Mouse (Mus musculus) lung, postnatal 0 days (tissue): ENCODE results near the gene Rgs9bp. TPM values are rescaled to one million over a fixed set of nuclear protein-coding genes. Genes with fewer than 3 reads are reported as not detected.

ENCODE experiments used
- ATAC-seq: fragments of 200-750 bp; cut with Nextera tagmentation; 2 replicates; pipeline ENCODE4 v1.8.0; 2017; ENCODE audit warnings: moderate library complexity
- DNase-seq: peaks from one replicate; pipeline ENCODE4 v3.0.0-alpha.2; 2016; ENCODE audit warnings: low spot score
- H3K27ac ChIP-seq: fragments of 300-500 bp; sonication (generic); 2 replicates; pipeline ENCODE4 v1.5.1; 2014; ENCODE audit warnings: antibody characterized with exemption, mild to moderate bottlenecking, low read length, mixed read lengths
- H3K27me3 ChIP-seq: fragments of 300-500 bp; sonication (generic); replicated peaks from 2 replicates; pipeline ENCODE4 v1.6.1; 2014; ENCODE audit warnings: low read length, mixed read lengths; ENCODE audit not compliant: insufficient read depth
- H3K36me3 ChIP-seq: fragments of 300-500 bp; sonication (generic); 2 replicates; pipeline ENCODE4 v1.6.1; 2014; ENCODE audit warnings: low read length, mixed read lengths; ENCODE audit not compliant: insufficient read depth
- H3K4me1 ChIP-seq: fragments of 300-500 bp; sonication (generic); 2 replicates; pipeline ENCODE4 v1.6.1; 2014; ENCODE audit warnings: antibody characterized with exemption, low read depth, low read length, mixed read lengths; ENCODE audit not compliant: insufficient read depth
- H3K4me2 ChIP-seq: fragments of 300-500 bp; sonication (generic); replicated peaks from 2 replicates; pipeline ENCODE4 v1.6.1; 2014; ENCODE audit warnings: low read depth, mild to moderate bottlenecking, low read length, moderate library complexity, mixed read lengths
- H3K4me3 ChIP-seq: fragments of 300-500 bp; sonication (generic); 2 replicates; pipeline ENCODE4 v1.5.1; 2014; ENCODE audit warnings: low read depth, low read length
- H3K9ac ChIP-seq: fragments of 300-500 bp; sonication (generic); replicated peaks from 2 replicates; pipeline ENCODE4 v1.6.1; 2014; ENCODE audit warnings: low read depth, mild to moderate bottlenecking
- H3K9me3 ChIP-seq: fragments of 300-500 bp; sonication (generic); 2 replicates; pipeline ENCODE4 v1.6.1; 2016; ENCODE audit warnings: low read length, mixed read lengths
- CTCF ChIP-seq: IDR thresholded peaks from 2 replicates; pipeline ENCODE4 v1.5.1; 2016; ENCODE audit warnings: antibody characterized with exemption, mild to moderate bottlenecking
- EP300 ChIP-seq: IDR thresholded peaks from 2 replicates; pipeline ENCODE4 v1.6.1; 2016; ENCODE audit warnings: antibody characterized with exemption, mild to moderate bottlenecking, control low read depth
- WGBS: fragments of 180-500 bp; shearing (Covaris S2); extraction: QIAGEN DNeasy Blood & Tissue Kit; methylation state at CpG from one replicate; pipeline ENCODE4 v1.1.7; 2014; 5-methylcytosine and 5-hydroxymethylcytosine counted together
- polyA plus RNA-seq: library from polyadenylated mRNA; unstranded; fragments of >200 nt; fragmentation: Nextera tagmentation; extraction: Ambion mirVana; gene quantifications from 2 replicates; pipeline ENCODE4 v1.2.1, GENCODE M21; 2015

Rgs9bp gene
- polyA plus RNA-seq, 1 experiment from 2014 or later: 0.02 TPM

DNA sequence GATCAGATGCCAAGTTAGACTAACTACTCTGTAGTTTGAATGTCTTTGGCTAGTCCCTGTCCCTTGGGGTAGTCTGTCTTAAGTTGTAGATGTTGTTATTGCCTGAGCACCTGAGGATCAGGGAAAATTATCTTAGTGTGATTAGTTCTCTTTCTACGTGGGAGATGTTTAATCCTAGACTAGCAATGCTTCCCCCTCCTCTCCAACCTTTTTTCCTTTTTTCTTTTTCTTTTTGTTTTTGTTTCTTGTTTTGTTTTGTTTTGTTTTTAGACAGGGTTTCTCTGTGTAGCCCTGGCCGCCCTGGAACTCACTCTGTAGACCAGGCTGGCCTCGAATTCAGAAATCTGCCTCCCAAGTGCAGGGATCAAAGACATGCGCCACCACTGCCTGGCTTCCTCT is 29.2 kb downstream of the Rgs9bp start, which contains the start of gene Nudt19:
Nudt19 (minus strand) TSS at position 100 of the 399 bp plus-strand sequence.
- no peak for ATAC-seq
- no peak for DNase-seq
- H3K27me3 ChIP-seq: no peaks in the 10 kb centered on the region
- peak within 1 kb of the TSS; percentile 97 for H3K4me2 ChIP-seq
- TF ChIP-seq CTCF: no peak
- 64% methylated on average over 4 of the region's 4 CpGs for WGBS
- peak within 1 kb of the TSS; percentile 87 for H3K4me3 ChIP-seq
- H3K9ac ChIP-seq: peak within 1 kb of the TSS; percentile 98
- no peaks in the 10 kb centered on the region for H3K9me3 ChIP-seq
- H3K4me1 ChIP-seq: peaks cover 3% of the 10 kb centered on the region; the same call in 1 of the 2 replicates
- no peaks in the 10 kb centered on the region for H3K36me3 ChIP-seq
- H3K27ac ChIP-seq: peak within 1 kb of the TSS; percentile 99

DNA sequence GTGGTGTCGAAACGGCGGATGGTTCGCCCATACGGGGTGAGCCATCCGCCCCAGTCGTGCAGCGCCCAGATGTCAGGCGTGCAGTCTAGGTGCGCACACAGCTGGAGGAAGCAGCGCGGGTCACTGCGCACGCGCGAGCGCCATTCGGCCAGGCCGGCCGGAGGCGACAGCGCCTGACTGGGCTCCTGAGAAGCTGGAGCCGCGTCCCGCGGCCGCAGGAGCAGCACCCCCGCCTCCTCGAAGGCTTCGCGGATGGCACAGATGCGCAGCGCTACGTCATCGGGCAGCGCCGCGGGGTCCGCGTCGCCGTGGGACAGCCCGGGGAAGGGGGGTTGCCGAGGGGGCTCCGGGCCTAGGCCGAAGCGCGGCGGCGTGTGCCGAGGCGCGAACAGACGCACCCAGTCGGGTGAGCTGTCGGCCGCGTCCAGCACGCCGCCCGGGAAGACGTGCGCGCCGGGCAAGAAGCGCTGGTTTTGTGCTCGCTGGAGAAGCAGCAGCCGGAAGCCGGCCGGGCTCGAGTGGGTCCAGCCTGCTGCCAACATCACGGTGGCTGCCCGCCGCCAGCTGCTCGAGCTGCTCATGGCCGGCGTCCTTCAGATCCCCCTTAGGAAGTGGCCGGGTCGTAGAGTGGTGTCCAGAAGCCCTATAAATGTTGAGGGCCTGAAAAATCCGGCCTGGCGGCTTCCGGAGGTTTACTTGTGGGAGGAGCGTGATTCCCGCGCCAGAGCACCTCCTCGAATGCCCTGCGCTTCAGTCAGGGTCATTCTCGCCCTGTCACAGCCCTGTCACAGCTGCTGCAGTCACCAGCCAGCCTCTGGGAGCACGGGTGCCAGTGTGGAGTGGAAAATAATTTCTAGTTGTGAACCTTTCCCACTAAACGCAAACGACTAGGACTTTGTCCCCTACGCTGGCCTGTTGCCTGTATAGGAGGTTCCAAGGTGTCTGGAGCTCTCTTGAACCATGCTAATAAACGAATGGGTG is 29.9 kb downstream of the Rgs9bp start:
- Histone ChIP-seq H3K36me3 (no peaks in the 10 kb centered on the region), H3K4me2 (peak overlapping the region; percentile 97), H3K27me3 (no peaks in the 10 kb centered on the region), H3K4me3 (peak overlapping the region; percentile 87), H3K4me1 (peaks cover 3% of the 10 kb centered on the region; the same call in 1 of the 2 replicates), H3K9me3 (no peaks in the 10 kb centered on the region), H3K27ac (peak overlapping the region; percentile 99), H3K9ac (peak overlapping the region; percentile 98)
- WGBS: 2% methylated on average over 86 of the region's 93 CpGs
- no peak for TF ChIP-seq CTCF
- ATAC-seq (peak; percentile 94), DNase-seq (peak; percentile 95)

DNA sequence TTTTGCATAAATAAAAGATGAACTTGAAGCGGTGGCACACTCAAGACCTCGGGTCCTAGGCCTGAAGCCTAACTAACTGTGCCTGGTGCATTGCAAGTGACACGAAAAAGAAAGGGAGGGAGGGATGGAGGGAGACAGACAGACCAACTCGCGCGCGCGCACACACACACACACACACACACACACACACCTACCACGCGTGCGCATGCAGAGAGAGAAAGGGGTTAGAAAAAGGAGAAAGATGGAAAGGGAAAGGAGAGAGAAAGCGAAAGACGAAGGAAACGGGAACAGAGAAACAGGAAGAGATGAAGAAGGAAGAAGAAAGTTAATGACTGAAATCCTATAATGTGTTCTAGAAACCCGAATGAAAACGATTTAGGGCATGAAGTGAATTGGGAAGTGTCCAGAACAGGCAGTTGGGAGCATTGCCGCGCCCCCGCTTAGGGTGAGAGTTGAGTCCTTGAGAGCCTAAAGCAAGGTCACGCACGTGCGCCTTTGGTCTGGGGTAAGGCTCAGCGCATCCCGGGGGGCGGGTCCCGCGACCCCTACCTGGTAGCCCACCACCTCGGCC is 30.7 kb downstream of the Rgs9bp start:
- H3K27ac ChIP-seq: peak overlapping the region; percentile 99
- peaks cover 4% of the 10 kb centered on the region; the same call in 1 of the 2 replicates for H3K36me3 ChIP-seq
- WGBS: 3% methylated on average over 28 of the region's 28 CpGs
- no peak for TF ChIP-seq CTCF
- TF ChIP-seq EP300: no peak
- peak overlapping the region; percentile 87 for H3K4me3 ChIP-seq
- H3K27me3 ChIP-seq: no peaks in the 10 kb centered on the region
- H3K9me3 ChIP-seq: no peaks in the 10 kb centered on the region
- peak overlapping the region; percentile 98; the same call in 1 of the 2 replicates for H3K9ac ChIP-seq
- peak; percentile 39 for DNase-seq
- H3K4me1 ChIP-seq: peaks cover 3% of the 10 kb centered on the region; the same call in 1 of the 2 replicates
- peak overlapping the region; percentile 97 for H3K4me2 ChIP-seq
- peak; percentile 3; the same call in 1 of the 2 replicates for ATAC-seq

DNA sequence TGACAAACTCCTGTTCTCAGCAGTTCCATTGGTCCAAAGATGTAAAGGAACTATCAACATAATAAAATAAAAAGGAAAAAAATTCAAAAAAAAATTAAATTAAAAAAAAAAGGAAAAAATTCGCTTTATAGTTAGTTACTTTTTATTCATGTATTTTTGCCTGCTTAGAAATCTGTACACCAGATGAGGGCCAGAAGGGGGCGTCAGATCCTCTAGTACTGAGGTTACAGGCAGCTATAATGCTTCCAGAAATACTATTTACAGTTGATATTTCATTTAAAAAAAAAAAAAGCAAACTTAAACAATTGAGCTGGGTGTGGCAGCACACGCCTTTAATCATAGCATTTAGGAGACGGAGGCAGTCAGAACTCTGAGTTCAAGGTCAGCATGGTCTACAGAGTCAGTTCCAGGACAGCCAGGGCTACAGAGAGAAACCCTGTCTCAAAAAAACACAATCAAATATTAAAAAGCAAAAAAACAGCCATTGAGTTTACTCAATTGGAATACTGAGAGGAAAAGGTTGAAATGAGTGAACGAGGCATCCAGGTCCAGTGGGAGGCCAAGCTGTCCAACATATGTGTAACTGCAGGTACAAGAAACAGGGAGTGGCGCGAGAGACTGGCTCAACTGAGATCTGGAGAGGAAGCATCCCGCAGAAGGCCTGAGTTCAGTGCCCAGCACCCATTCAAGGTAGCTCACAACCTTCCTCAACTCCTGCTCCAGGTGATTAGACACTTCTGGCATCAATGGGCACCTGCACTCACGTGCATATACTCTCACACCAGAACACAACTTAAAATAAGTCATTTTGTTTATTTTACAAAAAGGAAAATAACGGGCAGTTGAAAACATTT is 31.4 kb downstream of the Rgs9bp start:
- H3K4me3 ChIP-seq: 0 out of 2 replicates have a peak overlapping the region, but pooled peaks have one; percentile 87
- peaks cover 3% of the 10 kb centered on the region; the same call in 1 of the 2 replicates for H3K4me1 ChIP-seq
- no peak overlapping the region for H3K27ac ChIP-seq
- H3K9me3 ChIP-seq: no peaks in the 10 kb centered on the region
- ATAC-seq: no peak
- TF ChIP-seq CTCF: peak; percentile 54
- no peak for TF ChIP-seq EP300
- H3K36me3 ChIP-seq: peaks cover 9% of the 10 kb centered on the region
- no peak overlapping the region for H3K9ac ChIP-seq
- no peaks in the 10 kb centered on the region for H3K27me3 ChIP-seq
- 47% methylated on average over 10 of the region's 10 CpGs for WGBS
- peak overlapping the region; percentile 97 for H3K4me2 ChIP-seq
- peak; percentile 48 for DNase-seq

DNA sequence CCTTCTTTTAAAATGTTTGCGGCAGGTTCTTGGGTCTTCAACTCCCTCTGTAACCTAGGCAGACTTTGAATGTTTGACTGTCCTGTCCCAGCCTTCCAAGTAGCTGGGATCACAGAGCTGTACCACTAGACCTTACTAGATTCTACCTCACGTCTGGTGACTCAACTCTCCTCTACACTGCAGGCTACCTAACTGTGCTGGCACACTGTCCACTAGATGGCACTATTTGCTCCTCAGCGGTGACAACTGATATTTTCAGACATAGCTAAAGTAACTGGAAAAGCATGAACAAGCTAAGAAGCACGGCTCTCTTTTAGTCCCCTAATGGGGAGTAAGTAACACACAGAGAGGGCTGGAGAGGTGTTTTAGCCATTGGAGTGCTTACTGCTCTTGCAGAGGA is 39.5 kb downstream of the Rgs9bp start:
- Histone ChIP-seq H3K9ac (no peak overlapping the region), H3K27ac (no peak overlapping the region), H3K4me2 (no peak overlapping the region), H3K4me1 (no peaks in the 10 kb centered on the region), H3K27me3 (no peaks in the 10 kb centered on the region), H3K36me3 (peaks cover 9% of the 10 kb centered on the region), H3K9me3 (no peaks in the 10 kb centered on the region), H3K4me3 (no peak overlapping the region)
- ATAC-seq (peak; percentile 75), DNase-seq (peak; percentile 83)
- WGBS: 27% methylated on average over 4 of the region's 4 CpGs
- no peak for TF ChIP-seq EP300
- peak; percentile 93 for TF ChIP-seq CTCF
